Mouse (Mus musculus): Measurements from ENCODE around the gene Ugt2b34.
"Not testable (repeated sequence)": the region's sequence is repeated elsewhere in the genome, so short reads cannot be mapped to it uniquely, and the experiment has no call there.

Ugt2b34 gene

GRCm38 (mm10) chr5:86906758-86907157 lies at the start of gene Ugt2b34:
Ugt2b34 (minus strand) TSS chr5:86906937.
- no peak for DNase-seq

DNA sequence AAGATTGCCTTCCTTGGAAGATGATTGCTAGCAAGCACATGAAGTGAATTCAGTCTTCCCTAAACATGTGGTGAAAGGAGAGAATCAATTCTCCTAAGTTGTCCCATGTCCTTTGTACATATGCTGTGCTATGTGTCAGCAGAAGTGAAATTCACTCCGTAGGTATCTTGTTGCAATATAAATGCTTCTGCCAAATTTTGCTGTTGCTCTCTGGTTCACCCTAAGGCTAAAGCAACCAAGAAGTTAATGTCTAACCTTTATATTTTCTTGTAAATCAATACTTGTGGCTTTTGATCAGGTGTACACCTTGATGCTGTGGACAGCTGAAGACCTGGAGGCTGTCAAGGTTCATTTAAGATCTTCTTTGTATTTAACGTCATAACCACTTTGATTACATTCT lies 35.4 kb upstream of the Ugt2b34 start:
- DNase-seq: no peak

DNA sequence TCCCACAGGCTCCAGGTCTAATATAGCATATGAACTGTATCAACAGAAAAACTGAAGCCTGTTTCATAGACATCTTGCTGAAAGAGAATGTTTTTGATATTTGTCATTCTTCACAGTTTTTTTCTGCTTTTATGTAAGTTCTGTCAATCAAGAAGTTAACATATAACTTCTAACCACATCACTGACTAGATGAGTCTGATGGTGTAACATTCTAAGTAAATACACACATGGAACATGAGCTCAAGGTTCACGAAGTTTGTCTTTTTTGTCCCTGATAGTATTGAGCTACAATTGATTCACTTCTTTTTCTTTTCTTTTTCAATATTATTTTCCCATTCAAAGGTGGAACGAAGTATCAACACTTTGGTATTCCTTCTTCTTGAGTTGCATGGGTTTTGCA lies 19.7 kb upstream of the Ugt2b34 start, which contains the start of gene Ugt2b1:
Gene Ugt2b1, minus strand, starts transcription at position 105 of the 400 bp plus-strand sequence.
- no peak for DNase-seq

- no peak for DNase-seq
Measured at GRCm38 (mm10) chr5:86920661-86921233, 14.0 kb upstream of the Ugt2b34 start.

DNA sequence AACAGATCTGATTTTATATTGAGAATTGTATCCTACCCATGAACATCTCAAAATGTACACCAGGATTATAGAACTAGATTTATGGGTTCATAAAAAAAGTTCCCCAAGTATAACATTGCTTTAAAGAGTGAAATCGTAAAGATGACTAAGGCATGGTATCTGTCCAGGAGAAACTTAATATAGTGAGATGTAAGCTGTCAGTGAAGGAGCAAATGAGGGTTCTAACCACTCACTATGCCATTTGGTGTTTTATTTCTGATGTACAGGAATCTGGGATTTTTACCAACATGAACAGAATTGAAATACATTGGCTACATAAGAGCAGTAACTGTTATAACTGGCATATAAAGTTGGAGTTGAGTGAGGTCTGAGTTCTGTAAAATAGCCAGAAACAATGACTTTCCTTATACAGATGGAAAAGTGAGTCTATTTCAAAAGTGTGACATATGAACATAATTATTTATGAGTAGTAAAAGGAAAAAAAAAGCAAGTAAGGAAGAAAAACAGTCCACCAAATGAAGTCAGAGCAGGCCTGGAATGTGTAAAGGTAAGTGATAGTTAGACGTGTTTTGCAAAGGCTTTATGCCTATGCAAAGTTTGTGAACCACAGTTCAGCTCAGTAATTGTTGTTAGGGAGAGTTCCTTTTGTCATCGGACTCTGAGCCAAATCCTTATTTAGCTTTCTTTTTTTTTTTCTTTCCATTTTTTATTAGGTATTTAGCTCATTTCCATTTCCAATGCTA lies 4.8 kb upstream of the Ugt2b34 start:
- DNase-seq: no peak

- DNase-seq: no peak
Measured at GRCm38 (mm10) chr5:86910770-86911169, 4.0 kb upstream of the Ugt2b34 start.

- DNase-seq: no peak
Measured at GRCm38 (mm10) chr5:86889933-86890332, 16.8 kb downstream of the Ugt2b34 start.

- no peak for DNase-seq
Measured at GRCm38 (mm10) chr5:86888420-86888819, 18.3 kb downstream of the Ugt2b34 start.

- no peak for DNase-seq
Measured at GRCm38 (mm10) chr5:86887081-86887480, 19.7 kb downstream of the Ugt2b34 start.

GRCm38 (mm10) chr5:86886620-86887019 lies 20.1 kb downstream of the Ugt2b34 start:
- DNase-seq: no peak

DNA sequence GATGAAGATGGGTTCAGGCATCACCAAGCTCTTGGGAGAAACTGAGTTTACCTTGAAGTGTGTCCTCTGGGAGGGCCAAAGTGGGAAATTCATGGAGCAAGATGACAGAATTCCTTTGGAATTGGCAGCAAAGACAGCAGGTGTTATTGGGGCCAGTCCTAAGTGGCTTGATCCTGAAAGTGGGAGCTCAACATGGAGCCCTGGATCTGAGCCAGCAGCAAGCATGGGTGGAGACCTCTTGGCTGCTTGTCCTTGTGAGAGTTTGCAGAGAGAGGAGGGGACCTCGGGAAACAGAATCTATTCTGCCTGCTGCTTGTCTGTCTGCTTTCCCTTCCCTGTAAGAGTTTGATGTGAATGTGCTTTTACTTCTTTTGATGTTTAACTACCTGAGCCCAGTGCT lies 34.9 kb downstream of the Ugt2b34 start:
- DNase-seq: peak; percentile 1

DNA sequence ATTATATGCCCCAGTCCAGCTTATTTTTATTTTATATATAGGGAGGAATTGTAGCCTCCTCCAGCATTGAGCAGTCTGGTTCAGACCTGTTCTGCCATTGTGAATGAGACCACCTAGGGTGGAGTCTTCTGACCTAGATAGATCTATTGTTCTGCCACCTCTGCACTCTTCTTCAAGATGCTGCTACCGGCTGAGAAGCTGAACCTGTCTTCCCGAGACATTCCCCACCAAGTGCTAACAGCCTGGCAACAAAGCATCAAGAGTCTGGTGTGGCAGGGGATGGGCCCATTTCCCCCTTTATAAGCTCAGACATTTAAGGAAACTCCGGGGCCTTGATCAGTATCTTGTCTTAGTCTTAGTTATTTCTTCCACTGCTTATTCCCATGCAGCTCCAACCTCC lies 48.4 kb downstream of the Ugt2b34 start:
- DNase-seq: no peak

DNA sequence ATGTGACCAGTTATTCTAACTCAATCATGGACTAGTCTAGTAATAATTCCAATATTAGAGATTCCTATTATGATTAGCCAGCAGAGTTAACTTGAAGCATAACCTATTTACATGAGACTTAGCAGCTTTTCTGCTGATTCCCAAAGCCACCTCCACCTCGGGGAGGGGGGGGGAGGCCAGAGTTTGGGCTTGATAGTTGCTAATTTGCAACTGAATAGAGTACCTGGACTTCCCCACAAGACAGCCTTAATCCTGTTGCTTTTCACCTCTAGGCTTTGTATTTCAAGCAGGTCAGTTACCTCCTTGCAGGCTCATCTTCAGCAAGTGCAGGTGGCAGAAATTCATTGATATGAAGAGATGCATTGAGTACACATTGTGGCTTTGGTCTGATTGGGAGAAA lies 49.1 kb downstream of the Ugt2b34 start:
- no peak for DNase-seq

DNA sequence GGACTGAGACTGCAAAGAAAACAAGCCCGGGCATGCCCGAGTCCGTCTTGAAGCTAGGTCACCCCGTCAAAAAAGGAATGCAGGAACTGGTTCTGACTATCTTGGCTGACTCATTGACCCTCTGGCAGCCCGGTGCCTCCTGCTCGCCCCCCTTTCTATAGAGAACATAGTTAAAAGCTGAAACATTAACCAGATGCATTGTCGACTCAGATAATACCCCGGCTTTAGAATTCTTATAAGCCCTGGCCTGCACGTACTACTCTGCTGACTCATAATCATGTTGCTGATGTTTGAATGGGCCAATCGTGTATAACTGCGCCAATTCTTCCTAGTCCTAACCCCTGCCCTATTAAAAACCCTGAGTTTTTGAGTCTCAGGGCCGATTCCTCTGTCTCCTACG lies 50.2 kb downstream of the Ugt2b34 start:
- not testable (repeated sequence) for DNase-seq

GRCm38 (mm10) chr5:86851658-86852057 lies 55.1 kb downstream of the Ugt2b34 start:
- DNase-seq: no peak

DNA sequence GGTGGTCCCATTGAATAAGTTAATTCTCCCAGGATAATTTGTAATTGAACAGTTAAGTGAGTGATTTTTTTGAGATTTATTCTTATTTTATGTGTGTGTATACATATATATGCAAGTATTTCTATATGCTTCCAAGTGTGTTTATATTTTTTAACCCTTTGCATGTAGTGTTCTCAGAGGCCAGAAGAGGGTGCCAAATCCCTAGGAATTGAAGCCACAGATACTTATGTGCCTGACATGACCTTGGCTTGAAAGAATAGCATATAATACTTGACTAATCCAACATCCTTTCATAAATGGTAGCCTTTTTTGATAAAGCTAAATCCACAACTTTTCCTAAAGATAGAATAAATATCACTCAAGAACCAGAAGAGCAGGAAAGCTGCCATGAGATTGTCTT lies 56.6 kb downstream of the Ugt2b34 start:
- no peak for DNase-seq

DNA sequence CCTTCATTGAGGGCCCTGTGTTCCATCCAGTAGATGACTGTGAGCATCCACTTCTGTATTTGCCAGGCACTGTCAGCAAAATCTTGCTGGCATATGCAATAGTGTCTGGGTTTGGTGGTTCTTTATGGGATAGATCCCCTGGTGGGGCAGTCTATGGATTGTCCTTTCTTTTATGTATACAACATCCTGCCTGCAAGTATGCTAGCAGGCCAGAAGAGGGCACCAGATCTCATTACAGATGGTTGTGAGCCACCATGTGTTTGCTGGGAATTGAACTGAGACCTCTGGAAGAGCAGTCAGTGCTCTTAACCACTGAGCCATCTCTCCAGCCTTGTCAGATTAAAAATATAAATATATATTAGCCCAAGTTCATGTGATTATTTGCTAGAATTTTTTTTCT lies 65.5 kb downstream of the Ugt2b34 start:
- DNase-seq: not testable (repeated sequence)

DNA sequence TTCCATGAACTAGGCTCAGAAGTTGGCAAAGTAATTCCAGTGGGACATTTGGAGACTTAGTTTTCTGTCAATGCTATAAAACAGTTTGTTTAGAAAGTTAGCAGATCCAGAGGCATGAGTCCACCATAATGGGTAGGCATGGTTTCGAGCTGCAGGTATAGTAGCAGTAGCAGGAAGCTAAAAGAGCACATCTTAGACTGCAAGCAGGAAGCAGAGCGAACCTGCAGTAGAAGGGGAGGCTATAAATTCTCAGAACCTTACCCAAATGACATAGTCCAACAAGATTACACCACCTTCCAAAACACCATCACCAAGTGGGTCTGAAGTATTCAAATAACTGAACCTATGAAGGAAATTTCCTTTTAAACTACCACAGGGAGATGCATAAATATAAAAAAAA lies 66.5 kb downstream of the Ugt2b34 start:
- no peak for DNase-seq

Measured in lung, postnatal 14 days (tissue).